Mouse (Mus musculus): Measurements from ENCODE around the gene Sftpa1.

- TF ChIP-seq CTCF (IDR thresholded peaks at IDR 0.05; ENCODE audit: low read depth, low read length) (no peak), POLR2A (IDR thresholded peaks at IDR 0.05; ENCODE audit: extremely low read depth, insufficient read depth, low read length) (no peak)
These were observed 43.2 kb downstream of the Sftpa1 start for GRCm38 (mm10) chr14:41174802-41175201.

All from liver, adult 2 months (tissue).